Mouse (Mus musculus): ENCODE results near the gene Anp32e. TPM values are rescaled to one million over a fixed set of nuclear protein-coding genes. Genes with fewer than 3 reads are reported as not detected.
"Not testable (repeated sequence)": the region's sequence is repeated elsewhere in the genome, so short reads cannot be mapped to it uniquely, and the experiment has no call there.

The Anp32e gene
- total RNA-seq, 2 experiments from 2014 or later = 87.3 to 101 TPM

GRCm38 (mm10) chr3:95903753-95904502, 25.1 kb upstream of the Anp32e start:
- DNase-seq = no peak

DNA sequence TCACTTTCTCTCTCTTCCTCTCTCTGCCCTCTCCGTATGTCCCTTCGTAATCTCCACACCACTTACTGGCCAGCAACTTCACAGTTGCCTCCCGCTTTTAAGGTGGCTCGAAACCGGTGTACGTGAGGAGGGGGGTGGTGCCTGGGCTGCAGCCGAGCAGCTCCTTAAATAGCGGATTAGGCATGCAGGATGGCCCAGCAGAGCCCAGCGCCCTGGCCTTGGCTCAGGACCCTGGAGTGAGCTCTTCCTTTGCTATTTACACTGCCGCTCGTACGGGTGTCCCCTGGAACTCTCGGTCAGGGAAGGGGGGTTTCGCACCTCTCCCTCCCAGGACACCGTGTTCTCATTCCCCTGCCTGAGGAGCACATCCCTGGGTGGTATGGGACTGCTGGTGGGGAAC, 24.5 kb upstream of the Anp32e start, which contains the start of gene Car14:
Car14 (minus strand) TSS at position 124 of the 400 bp plus-strand sequence.
- peak; percentile 45 for DNase-seq

GRCm38 (mm10) chr3:95905146-95905939, 23.7 kb upstream of the Anp32e start:
- no peak for DNase-seq

DNA sequence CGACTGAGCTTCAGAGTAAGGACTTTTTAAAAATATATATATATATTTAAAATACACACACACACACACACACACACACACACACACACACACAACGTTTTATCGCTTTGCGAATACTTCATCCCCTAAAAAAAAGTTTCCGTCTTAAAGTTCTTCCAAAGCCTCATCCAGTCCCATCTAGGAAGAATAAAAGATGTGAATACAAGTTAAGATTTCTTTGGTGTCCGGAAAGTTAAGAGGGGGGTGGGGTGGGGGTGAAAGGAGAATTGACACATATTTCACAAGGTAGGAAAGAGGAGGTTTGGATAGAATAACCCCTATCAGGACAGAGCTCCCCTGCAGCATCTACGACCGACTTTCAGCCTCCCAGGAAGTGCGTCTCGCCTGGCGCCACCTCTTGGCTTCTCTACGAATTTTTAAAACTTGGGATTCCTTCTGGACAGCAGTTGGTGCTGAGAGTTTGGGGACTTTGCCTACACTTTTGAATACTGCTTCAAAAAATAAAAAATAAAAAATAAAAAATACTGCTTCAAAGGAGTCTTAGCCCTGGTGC, 23.0 kb upstream of the Anp32e start:
- DNase-seq = no peak

DNA sequence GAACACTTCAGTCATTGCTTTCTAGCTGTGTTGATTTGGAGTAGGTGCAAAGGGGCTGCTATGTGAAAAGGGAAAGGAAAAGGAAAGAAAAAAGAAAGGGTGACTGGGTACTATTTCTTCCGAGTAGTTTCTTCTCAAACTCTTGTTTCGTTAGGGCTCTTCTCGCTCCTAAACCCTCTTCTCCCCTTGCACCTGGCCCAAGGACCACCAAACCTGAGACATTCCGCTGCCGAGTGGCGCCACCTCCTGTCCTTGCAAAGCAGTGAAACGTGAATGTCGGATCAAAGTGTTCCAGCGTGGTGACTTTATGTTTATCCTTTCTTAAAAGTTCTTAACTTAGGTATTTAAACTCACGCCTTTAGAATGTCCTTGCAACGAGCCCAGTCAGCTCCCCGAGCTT, 22.2 kb upstream of the Anp32e start:
- peak; percentile 47 for DNase-seq

DNA sequence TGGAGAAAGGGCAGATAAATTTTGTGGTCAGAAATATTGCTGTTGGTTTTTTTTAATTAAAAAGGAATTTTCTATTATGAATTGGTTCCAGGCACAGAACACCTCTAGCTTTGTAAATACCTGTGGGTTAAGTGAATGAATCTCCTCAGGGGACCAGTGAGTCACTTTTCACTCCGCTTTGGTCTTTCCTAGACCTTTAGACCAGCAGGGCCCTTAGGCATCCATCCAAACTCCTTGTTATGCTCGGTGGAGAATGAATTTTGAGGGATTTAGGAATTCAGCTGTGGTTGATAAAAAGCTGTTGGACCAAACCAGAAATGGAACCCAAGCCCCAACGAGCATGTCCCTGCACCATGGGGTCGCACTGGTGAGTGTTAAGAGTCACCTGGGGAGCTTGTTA, 21.4 kb upstream of the Anp32e start:
- DNase-seq = no peak

GRCm38 (mm10) chr3:95914706-95915105, 14.3 kb upstream of the Anp32e start:
- DNase-seq = no peak

GRCm38 (mm10) chr3:95916760-95917159, 12.3 kb upstream of the Anp32e start:
- no peak for DNase-seq

- DNase-seq = not testable (repeated sequence)
Measured at GRCm38 (mm10) chr3:95920532-95920931, 8.5 kb upstream of the Anp32e start.

- DNase-seq = not testable (repeated sequence)
Measured at GRCm38 (mm10) chr3:95923429-95923828, 5.6 kb upstream of the Anp32e start.

GRCm38 (mm10) chr3:95924185-95924584, 4.9 kb upstream of the Anp32e start:
- DNase-seq = no peak

- no peak for DNase-seq
Measured at GRCm38 (mm10) chr3:95925087-95925486, 4.0 kb upstream of the Anp32e start.

DNA sequence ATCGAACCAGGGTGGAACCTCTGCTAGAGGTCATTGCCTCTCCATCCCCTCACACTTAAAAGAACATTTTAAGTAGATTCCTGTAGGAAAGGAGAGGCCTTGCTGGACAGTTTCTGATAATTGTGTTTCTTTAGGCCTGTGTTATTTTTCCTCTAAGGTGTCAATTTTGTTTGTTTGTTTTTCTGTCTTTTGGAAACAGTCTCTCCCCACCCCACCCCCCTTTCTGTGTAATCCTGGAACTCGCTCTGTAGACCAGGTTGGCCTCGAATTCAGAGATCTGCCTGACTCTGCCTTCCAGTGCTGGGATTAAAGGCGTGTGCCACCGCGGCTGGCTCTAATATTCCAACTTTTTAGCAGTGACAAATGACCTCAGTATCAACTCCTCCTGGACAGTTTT, 787 bp upstream of the Anp32e start:
- no peak for DNase-seq

DNA sequence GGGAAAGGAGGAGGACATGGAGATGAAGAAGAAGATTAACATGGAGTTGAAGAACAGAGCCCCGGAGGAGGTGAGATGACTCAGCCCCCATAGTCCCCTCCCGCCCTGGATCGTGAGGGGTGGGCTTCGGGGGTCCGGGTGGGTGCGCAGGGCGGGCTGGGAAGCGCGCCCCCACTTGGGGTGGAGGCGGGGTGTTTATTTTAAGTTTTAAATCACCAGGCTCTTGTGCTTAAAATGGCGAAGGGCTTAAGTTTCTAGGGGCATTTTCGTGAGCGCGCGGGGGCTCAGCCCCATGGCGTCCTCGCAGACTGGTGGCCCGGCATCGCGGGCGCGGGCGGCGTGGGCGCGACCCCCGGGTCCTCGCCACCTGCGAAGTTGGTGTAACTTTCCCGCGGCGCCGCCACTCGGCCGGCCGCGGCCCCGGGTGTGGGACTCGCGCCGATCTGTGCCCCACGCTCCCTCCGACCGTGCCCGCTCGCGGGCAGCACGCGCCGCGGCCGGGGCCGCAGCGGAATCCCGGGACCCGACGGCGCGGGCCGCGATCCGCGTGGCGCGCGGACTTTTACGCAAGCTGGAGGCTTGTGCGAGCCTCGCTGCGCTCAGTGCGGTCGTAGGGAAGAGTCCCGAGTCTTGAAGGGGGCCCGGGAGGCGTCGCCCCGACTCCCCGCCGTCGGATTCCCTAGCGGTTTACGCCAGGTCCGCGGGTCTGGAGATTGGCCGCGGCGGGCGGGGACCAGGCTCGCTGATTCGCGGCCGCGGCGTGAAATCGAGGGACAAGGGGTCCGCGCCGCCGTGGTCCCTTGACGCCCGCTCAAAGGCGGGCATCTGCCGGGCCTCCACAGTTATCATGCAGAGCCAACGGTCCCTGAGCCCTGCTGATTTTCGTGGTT, 780 bp downstream of the Anp32e start:
- peak; percentile 68 for DNase-seq

GRCm38 (mm10) chr3:95930471-95930789, 1.4 kb downstream of the Anp32e start:
- DNase-seq = no peak

GRCm38 (mm10) chr3:95931471-95931870, 2.4 kb downstream of the Anp32e start:
- DNase-seq = no peak

- no peak for DNase-seq
Measured at GRCm38 (mm10) chr3:95932157-95932556, 3.1 kb downstream of the Anp32e start.

DNA sequence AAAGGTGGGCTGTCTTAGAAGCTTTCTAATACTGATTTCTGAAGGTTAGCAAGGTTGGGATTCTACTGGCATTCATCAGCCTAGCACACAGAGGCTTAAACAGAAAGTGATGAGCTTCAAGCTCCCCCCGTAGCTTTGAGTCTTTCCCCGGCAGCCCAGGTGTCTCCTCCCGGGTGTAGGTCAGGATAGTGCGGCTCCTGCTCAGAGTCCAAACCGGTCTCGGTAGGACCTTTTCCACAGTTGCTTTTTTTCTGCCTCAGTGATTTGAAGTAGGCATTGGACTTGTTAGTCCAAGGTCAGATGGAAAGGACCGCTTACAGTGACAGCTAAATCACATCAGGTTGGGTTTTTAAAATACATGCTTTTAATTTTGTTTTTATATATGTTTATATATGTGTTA, 3.5 kb downstream of the Anp32e start:
- DNase-seq = no peak

DNA sequence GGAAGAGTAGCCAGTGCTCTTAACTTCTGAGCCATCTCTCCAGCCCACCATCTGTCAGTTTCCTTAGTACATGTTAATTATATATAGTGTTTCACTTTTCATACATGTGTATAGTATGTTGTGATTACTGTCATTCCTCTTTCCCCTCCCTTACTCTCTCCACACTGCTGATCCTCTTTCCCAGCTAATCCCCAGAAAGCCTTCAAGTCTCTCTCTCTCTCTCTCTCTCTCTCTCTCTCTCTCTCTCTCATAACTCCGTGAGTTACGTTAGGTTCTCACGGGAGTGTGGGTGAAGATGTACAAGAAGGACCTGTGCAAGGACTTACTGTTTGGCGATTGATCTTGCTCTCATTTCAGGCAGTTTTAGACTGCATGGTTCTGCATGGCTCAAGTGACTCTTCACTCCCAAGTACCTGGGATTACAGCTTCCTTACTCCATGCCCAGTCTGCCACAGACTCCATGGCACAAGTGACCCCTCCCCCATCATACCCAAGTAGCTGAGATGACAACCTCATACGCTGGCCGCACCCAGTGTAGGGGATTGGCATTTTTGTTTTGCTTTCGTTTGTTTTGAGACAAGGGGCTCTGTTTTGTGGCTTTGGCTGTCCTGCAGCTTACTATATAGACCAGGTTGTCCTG, 4.2 kb downstream of the Anp32e start:
- no peak for DNase-seq

DNA sequence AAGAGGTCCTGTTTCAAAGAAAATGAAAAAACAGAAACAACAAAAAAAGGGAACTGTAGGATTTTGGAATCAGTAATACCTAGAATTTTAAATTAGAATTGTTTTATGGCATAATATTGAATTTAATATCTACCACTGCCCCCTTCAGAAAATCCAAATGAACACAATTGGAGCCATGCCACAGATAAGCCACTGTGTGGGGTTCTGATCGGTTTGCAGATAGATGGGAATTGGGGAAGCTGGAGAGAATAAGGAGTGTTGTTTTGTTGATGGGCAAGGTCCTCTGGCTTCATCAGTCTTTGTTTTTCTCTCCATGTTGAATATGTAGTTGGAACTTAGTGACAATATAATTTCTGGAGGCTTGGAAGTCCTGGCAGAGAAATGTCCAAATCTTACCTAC, 5.4 kb downstream of the Anp32e start:
- no peak for DNase-seq

DNA sequence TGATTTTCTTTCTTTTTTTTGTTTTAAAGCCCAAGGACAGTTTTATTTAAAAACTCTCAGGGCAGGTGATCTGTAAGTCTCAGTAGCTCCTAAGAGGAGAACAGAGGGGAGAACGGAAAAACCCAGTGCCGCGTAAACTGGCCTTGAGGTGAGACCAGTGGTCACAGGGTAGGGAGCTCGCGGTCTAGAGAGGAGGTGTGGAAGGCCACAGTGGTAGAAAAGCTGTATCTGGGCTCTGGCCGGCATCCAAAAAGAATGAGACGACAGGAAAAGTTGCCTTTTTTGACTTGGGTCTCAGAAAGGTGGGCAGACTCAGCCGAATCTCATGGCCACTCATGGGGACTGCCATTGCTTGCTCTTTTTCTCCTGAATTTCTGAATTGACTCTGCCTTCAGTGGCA, 9.2 kb downstream of the Anp32e start:
- DNase-seq = no peak

DNA sequence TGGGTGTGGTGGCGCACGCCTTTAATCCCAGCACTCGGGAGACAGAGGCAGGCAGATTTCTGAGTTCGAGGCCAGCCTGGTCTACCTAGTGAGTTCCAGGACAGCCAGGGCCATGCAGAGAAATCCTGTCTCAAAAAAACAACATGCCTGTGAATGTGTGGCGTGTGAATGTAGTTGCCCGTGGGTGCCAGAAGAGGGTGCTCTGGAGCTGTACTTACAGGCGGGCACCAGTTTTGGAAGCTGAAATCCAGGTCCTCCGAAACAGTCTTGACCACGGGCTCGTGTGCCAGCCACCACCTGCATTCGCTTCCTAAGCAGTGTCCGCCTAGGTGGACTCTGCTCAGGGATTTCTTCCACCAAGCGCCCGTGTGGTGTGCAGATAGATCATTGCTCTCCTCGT, 9.8 kb downstream of the Anp32e start:
- DNase-seq = peak; percentile 22
